Mouse (Mus musculus) limb, embryonic 11.5 days (tissue): Measurements from ENCODE around the gene Sqor. TPM values are rescaled to one million over a fixed set of nuclear protein-coding genes. Genes with fewer than 3 reads are reported as not detected.

ENCODE experiments used
- ATAC-seq: fragments of 200-750 bp; cut with Nextera tagmentation; 2 replicates; pipeline ENCODE4 v1.8.0; 2017; ENCODE audit warnings: low read depth; ENCODE audit not compliant: insufficient number of reproducible peaks, low FRiP score, low TSS enrichment
- DNase-seq: peaks from one replicate; pipeline ENCODE4 v3.0.0-alpha.2; 2015; ENCODE audit warnings: low spot score
- H3K27ac ChIP-seq: fragments of 300-500 bp; sonication (generic); replicated peaks from 2 replicates; pipeline ENCODE4 v1.5.1; 2014; ENCODE audit warnings: low read depth, mild to moderate bottlenecking, low read length
- H3K27me3 ChIP-seq: fragments of 300-500 bp; sonication (generic); 2 replicates; pipeline ENCODE4 v1.6.1; 2014; ENCODE audit warnings: mild to moderate bottlenecking, low read length, mixed read lengths; ENCODE audit not compliant: control insufficient read depth, insufficient read depth
- H3K36me3 ChIP-seq: fragments of 300-500 bp; sonication (generic); 2 replicates; pipeline ENCODE4 v1.6.1; 2014; ENCODE audit warnings: mild to moderate bottlenecking, low read length, moderate library complexity, mixed read lengths; ENCODE audit not compliant: control insufficient read depth, insufficient read depth
- H3K4me1 ChIP-seq: fragments of 300-500 bp; sonication (generic); 2 replicates; pipeline ENCODE4 v1.6.1; 2014; ENCODE audit warnings: low read length, mixed read lengths; ENCODE audit not compliant: control insufficient read depth, insufficient read depth
- H3K4me2 ChIP-seq: fragments of 300-500 bp; sonication (generic); 2 replicates; pipeline ENCODE4 v1.6.1; 2014; ENCODE audit warnings: low read depth, mild to moderate bottlenecking, moderate library complexity; ENCODE audit not compliant: severe bottlenecking
- H3K4me3 ChIP-seq: fragments of 300-500 bp; sonication (generic); 2 replicates; pipeline ENCODE4 v1.5.1; 2014; ENCODE audit warnings: low read depth, low read length
- H3K9ac ChIP-seq: fragments of 300-500 bp; sonication (generic); 2 replicates; pipeline ENCODE4 v1.6.1; 2014; ENCODE audit warnings: mild to moderate bottlenecking, low read length
- H3K9me3 ChIP-seq: fragments of 300-500 bp; sonication (generic); 2 replicates; pipeline ENCODE4 v1.6.1; 2016; ENCODE audit warnings: low read length; ENCODE audit not compliant: control insufficient read depth
- WGBS: fragments of 180-500 bp; shearing (Covaris S2); extraction: QIAGEN DNeasy Blood & Tissue Kit; methylation state at CpG from one replicate; pipeline ENCODE4 v1.1.7; 2014; 5-methylcytosine and 5-hydroxymethylcytosine counted together
- polyA plus RNA-seq: library from polyadenylated mRNA; unstranded; fragments of >200 nt; fragmentation: Nextera tagmentation; extraction: Ambion mirVana; gene quantifications from 2 replicates; pipeline ENCODE4 v1.2.1, GENCODE M21; 2014

Gene Sqor
- polyA plus RNA-seq, 1 experiment from 2014 or later: 4.7 TPM

DNA sequence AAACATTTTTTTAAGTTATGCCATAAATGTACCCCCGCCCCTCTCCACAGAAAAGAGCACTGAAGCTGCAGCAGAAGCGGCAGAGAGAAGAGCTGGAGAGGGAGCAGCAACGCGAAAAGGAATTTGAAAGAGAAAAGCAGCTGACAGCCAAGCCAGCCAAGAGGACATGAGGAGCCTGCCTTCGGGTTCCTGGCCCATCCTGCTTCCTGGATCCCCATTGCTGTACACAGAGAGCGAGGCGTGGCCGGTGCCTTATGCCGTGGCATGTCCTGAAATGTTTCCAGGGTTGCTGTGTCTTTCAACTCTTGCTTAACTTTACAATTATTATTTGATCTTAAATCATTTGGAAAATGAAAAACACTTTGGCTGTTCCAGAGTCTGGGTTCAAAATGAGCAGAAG, 18.6 kb upstream of the Sqor start:
- Histone ChIP-seq H3K27me3 (no peaks in the 10 kb centered on the region), H3K4me1 (no peaks in the 10 kb centered on the region), H3K9ac (no peak overlapping the region), H3K36me3 (peaks cover 2% of the 10 kb centered on the region; the same call in 1 of the 2 replicates), H3K4me3 (no peak overlapping the region), H3K9me3 (no peaks in the 10 kb centered on the region), H3K27ac (no peak overlapping the region), H3K4me2 (no peak overlapping the region)
- DNase-seq (no peak), ATAC-seq (no peak)
- WGBS: 94% methylated on average over 9 of the region's 9 CpGs

DNA sequence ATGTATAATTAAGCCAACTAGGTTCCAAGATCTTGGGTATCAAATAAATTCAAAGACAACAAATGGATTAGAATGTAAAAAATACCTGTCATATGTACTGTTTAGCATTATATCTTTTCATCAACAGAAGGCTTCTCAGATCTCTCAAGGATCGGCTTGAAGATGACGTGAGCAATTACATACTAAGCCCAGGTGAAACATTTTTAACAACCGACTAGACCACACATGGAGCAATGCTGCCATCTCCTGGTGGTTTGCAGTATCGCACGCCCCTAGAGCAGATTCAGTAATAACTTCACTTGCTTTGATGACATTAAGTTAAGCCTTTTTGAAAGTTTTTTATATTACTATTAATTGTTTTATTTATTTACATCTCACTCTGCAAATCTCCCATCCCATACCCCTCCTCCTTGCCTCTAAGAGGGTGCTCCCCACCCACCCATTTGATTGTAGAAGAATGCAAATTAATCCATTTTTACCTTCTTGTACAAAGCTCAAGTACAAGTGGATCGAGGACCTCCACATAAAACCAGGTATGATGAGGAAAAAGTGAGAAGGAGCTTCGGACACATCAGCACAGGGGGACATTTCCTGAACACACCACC, 11.2 kb upstream of the Sqor start:
- H3K4me2 ChIP-seq: no peak overlapping the region
- peak; percentile 86 for DNase-seq

DNA sequence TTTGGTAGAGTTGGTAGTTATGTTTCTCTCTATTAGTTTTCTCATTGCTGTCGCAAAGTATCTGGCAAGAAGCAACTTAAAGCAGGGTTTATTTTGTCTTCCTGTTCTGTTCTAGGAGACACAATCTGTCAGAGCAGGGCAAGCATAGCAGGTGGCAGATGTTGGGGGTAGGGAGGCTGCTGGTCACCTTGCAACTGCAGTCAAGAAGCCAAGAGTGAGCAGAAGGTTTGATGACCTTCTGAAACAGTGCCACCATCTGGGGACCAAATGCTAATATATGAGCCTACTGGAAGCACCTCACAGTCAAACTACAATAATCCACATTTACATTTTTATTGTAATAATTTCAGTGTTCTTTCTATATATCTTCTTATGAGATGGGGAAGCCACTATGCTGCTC, 5.2 kb upstream of the Sqor start:
- Histone ChIP-seq H3K9ac (no peak overlapping the region), H3K36me3 (no peaks in the 10 kb centered on the region), H3K4me3 (no peak overlapping the region), H3K9me3 (no peaks in the 10 kb centered on the region), H3K27me3 (no peaks in the 10 kb centered on the region), H3K4me1 (no peaks in the 10 kb centered on the region), H3K4me2 (no peak overlapping the region), H3K27ac (no peak overlapping the region)
- ATAC-seq: no peak
- WGBS: 95% methylated on average over 1 of the region's 1 CpGs
- no peak for DNase-seq

More for the DNA sequence above, 11.2 kb upstream of the Sqor start:
- Histone ChIP-seq H3K4me3 (no peak overlapping the region), H3K9ac (no peak overlapping the region), H3K27me3 (no peaks in the 10 kb centered on the region), H3K36me3 (no peaks in the 10 kb centered on the region), H3K9me3 (no peaks in the 10 kb centered on the region), H3K4me1 (no peaks in the 10 kb centered on the region), H3K27ac (no peak overlapping the region)
- WGBS: 16% methylated on average over 7 of the region's 7 CpGs
- ATAC-seq: no peak

DNA sequence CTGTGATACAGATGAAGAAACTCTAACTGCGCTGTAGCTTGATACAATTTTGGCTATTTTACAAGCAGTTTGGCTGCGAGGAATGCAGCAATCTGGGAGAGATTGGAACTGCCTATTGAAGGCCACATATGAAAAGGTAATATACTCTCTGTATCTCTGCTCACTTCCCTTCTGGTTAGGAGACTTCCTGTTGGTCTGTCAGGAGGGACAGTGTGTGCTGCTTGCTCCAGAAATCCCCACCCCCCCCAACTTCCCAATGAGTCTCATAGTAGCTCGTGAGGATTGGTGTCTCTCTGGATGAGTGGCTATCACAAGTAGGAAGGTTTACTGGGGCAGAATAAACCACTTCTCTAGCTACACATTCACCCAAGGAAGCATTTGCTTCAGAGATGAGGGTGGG, 2.0 kb upstream of the Sqor start:
- Histone ChIP-seq H3K9ac (no peak overlapping the region), H3K27me3 (no peaks in the 10 kb centered on the region), H3K27ac (no peak overlapping the region), H3K4me3 (no peak overlapping the region), H3K36me3 (no peaks in the 10 kb centered on the region), H3K4me2 (no peak overlapping the region), H3K9me3 (no peaks in the 10 kb centered on the region), H3K4me1 (no peaks in the 10 kb centered on the region)
- ATAC-seq: no peak
- WGBS: 78% methylated on average over 3 of the region's 3 CpGs
- no peak for DNase-seq

DNA sequence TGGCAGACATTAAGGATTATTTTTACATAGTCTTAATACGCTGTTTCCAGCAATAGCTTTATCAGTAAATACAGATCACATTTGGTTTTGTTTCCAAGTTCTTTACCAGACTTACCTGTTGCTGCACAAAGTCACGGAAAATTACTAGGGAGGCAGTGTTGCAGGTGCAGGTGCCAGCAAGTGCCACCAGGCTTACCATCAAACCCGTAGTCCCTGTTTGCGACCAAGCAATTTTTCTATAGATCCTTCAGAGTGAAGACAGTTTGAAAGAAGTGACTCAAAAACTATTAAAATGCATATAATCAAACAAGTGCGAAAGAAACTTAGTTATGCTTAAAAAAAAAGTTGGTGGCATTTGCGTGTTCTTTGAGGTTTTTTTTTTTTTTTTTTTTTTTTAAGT, 511 bp upstream of the Sqor start:
- peak overlapping the region; percentile 77; the same call in 1 of the 2 replicates for H3K4me2 ChIP-seq
- H3K4me1 ChIP-seq: no peaks in the 10 kb centered on the region

DNA sequence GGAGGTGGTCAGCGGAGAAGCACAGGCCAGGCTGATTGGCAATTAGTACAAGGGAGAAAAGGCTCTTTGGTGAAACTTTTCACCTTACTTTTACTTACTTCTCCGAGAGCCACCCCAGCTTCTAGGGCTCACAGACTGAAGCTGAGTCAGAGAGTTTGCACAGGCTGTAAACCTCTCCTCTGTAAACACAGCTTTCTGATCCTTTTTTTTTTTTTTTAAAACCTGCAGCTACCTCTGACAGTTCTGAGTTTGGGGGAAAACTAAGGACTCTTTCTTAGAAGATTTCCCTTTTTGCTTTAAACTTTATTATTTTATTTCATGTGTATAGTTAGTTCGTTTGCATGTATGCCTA, 733 bp downstream of the Sqor start:
- H3K4me1 ChIP-seq: no peaks in the 10 kb centered on the region
- H3K4me2 ChIP-seq: peak overlapping the region; percentile 77
- H3K36me3 ChIP-seq: no peaks in the 10 kb centered on the region
- 27% methylated on average over 3 of the region's 3 CpGs for WGBS
- no peak overlapping the region for H3K9ac ChIP-seq
- no peaks in the 10 kb centered on the region for H3K9me3 ChIP-seq
- H3K27me3 ChIP-seq: no peaks in the 10 kb centered on the region
- DNase-seq: no peak
- ATAC-seq: no peak
- peak overlapping the region; percentile 42 for H3K4me3 ChIP-seq
- no peak overlapping the region for H3K27ac ChIP-seq

More for the DNA sequence above, 511 bp upstream of the Sqor start:
- Histone ChIP-seq H3K27ac (no peak overlapping the region), H3K9me3 (no peaks in the 10 kb centered on the region), H3K9ac (no peak overlapping the region), H3K36me3 (no peaks in the 10 kb centered on the region), H3K4me3 (no peak overlapping the region), H3K27me3 (no peaks in the 10 kb centered on the region)
- DNase-seq: no peak
- no peak for ATAC-seq
- 53% methylated on average over 6 of the region's 6 CpGs for WGBS

DNA sequence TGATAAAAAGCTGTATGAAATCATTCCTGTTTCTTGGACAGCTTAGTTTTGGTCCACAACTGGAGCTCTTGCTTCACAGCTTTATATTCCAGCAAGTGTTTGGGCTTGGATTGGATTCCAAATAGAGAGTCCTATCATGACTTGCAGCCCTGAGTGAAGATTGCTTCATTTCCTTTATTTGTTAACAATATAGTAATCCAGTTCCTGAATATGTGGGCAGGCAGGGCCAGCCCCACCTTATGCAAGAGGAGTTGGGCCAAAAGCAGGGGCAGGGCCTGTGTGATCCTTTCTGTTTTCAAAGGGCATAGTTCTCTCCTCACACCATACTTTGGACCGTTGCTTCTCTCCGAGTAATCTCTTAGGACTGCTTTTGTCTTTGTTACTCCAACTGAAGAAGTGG, 6.0 kb downstream of the Sqor start:
- Histone ChIP-seq H3K4me1 (no peaks in the 10 kb centered on the region), H3K27ac (no peak overlapping the region), H3K9me3 (no peaks in the 10 kb centered on the region), H3K4me3 (no peak overlapping the region), H3K27me3 (no peaks in the 10 kb centered on the region), H3K9ac (no peak overlapping the region), H3K36me3 (no peaks in the 10 kb centered on the region), H3K4me2 (no peak overlapping the region)
- DNase-seq (no peak), ATAC-seq (no peak)
- 86% methylated on average over 2 of the region's 2 CpGs for WGBS

DNA sequence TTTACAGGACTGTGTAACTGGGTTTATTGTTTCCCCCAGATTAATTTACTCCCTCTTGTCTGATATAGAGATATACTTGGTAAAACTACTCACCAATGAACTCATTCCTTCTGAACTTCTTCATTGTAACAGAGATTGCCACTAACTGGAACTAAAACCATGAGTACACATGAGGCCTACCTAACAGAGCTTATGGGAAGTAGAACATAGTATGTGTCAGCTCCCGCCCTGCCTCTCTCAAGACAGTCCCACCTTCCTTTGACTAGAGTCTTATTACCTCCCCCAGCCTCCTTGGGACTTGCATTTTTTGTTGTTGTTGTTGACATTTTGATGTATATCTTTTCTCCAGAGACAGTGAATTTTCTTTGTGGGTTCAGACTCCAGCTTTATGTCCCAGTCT, 7.9 kb downstream of the Sqor start:
- no peak overlapping the region for H3K4me2 ChIP-seq
- H3K27ac ChIP-seq: no peak overlapping the region
- WGBS: 87% methylated on average over 1 of the region's 1 CpGs
- no peaks in the 10 kb centered on the region for H3K9me3 ChIP-seq
- no peak overlapping the region for H3K9ac ChIP-seq
- H3K27me3 ChIP-seq: no peaks in the 10 kb centered on the region
- H3K4me3 ChIP-seq: no peak overlapping the region
- ATAC-seq: no peak
- H3K4me1 ChIP-seq: no peaks in the 10 kb centered on the region
- H3K36me3 ChIP-seq: no peaks in the 10 kb centered on the region
- DNase-seq: no peak

DNA sequence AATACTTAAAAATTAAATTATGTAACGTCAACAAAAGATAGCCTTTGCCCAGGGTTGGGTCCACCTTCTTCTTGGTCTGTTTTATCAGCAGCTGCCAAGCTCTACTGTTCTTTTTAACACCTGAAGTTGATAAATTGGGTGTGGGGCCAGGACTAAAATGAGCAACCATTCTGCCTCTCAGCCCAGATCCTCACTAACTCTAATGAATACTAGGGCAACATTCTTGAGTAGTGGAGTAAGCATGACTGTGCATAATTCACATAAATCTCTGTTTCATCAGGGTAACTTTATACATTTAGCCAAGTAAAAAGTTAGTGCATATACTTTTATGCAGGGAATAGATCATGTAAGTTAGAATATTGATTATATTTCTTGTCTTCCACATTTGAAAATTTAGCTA, 10.5 kb downstream of the Sqor start:
- H3K4me3 ChIP-seq: no peak overlapping the region
- H3K36me3 ChIP-seq: no peaks in the 10 kb centered on the region
- H3K9me3 ChIP-seq: no peaks in the 10 kb centered on the region
- H3K9ac ChIP-seq: no peak overlapping the region
- WGBS: 89% methylated on average over 1 of the region's 1 CpGs
- no peaks in the 10 kb centered on the region for H3K27me3 ChIP-seq
- no peak for ATAC-seq
- DNase-seq: no peak
- H3K4me2 ChIP-seq: no peak overlapping the region
- H3K4me1 ChIP-seq: no peaks in the 10 kb centered on the region
- no peak overlapping the region for H3K27ac ChIP-seq
